ENCODE assay signal across 26 mouse cellular contexts in the genomic region with DNA sequence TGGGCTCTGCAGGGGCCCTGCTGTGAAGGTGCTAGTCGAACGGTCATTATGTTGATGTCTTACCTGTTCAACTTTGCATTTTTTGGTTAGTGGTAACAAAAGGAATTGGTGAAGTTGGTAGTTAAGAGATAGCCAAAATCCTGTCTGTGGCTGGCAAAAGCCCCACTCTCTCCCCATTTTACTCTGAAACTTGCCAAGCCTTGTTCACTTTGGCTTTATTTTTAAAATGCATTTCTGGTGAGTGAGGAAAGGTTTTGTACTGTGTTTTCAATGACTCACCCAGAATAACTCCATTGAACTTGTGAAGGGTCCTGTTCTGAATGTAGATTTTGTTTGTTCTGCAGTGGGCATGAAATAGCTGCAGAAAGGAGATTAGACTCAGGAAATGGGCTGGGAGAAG.
"Had no signal": no experiment of that assay in that cellular context is flagged by ENCODE, and none has a peak within 500 bp of the region (broad histone marks: within the 10 kb centered on the region; RNA-seq: fewer than 3 reads in every experiment).

No protein-coding gene starts in this region.

- H3K36me3 ChIP-seq: heart, embryonic 13.5 days; heart, embryonic 15.5 days; hindbrain, embryonic 13.5 days; hindbrain, embryonic 15.5 days; kidney, embryonic 15.5 days; limb, embryonic 13.5 days; limb, embryonic 15.5 days; liver, embryonic 12.5 days had no signal

- H3K27ac ChIP-seq: heart, adult 2 months; heart, embryonic 13.5 days; heart, embryonic 15.5 days; hindbrain, embryonic 13.5 days; hindbrain, embryonic 15.5 days; hindbrain, postnatal 0 days; kidney, embryonic 15.5 days; kidney, postnatal 0 days; limb, embryonic 13.5 days; limb, embryonic 15.5 days; liver, embryonic 12.5 days had no signal

- H3K4me2 ChIP-seq: heart, embryonic 11.5 days; heart, embryonic 13.5 days; heart, embryonic 15.5 days; hindbrain, embryonic 13.5 days; hindbrain, embryonic 15.5 days; kidney, embryonic 15.5 days; limb, embryonic 13.5 days; limb, embryonic 15.5 days; liver, embryonic 12.5 days had no signal

- H3K27me3 ChIP-seq: heart, embryonic 13.5 days; heart, embryonic 15.5 days; hindbrain, embryonic 13.5 days; hindbrain, embryonic 15.5 days; kidney, embryonic 15.5 days; limb, embryonic 13.5 days; limb, embryonic 15.5 days; liver, embryonic 12.5 days had no signal

- H3K9me3 ChIP-seq: heart, embryonic 13.5 days; heart, embryonic 15.5 days; hindbrain, embryonic 13.5 days; hindbrain, embryonic 15.5 days; kidney, embryonic 15.5 days; limb, embryonic 13.5 days; limb, embryonic 15.5 days; liver, embryonic 12.5 days had no signal

- DNase-seq: gastrocnemius, postnatal 14 days; gastrocnemius, postnatal 36 days; heart, adult 11 months; heart, adult 2 months; heart, postnatal 14 days; heart, postnatal 36 days; kidney, adult 11 months; kidney, adult 2 months; kidney, adult 9 months; kidney, postnatal 14 days; kidney, postnatal 36 days; layer of hippocampus, adult 9-11 months; layer of hippocampus, postnatal 36 days; left cerebral cortex, postnatal 4 days had no signal

- ATAC-seq: hindbrain, postnatal 0 days; intestine, embryonic 16.5 days; liver, embryonic 12.5 days had no signal

- H3K4me3 ChIP-seq: heart, adult 2 months; heart, embryonic 13.5 days; heart, embryonic 15.5 days; hindbrain, embryonic 13.5 days; hindbrain, embryonic 15.5 days; kidney, embryonic 15.5 days; limb, embryonic 13.5 days; limb, embryonic 15.5 days; liver, embryonic 12.5 days had no signal

- H3K9ac ChIP-seq: heart, embryonic 13.5 days; heart, embryonic 15.5 days; hindbrain, embryonic 13.5 days; hindbrain, embryonic 15.5 days; kidney, embryonic 15.5 days; limb, embryonic 13.5 days; limb, embryonic 15.5 days; liver, embryonic 12.5 days had no signal

- H3K4me1 ChIP-seq: heart, embryonic 15.5 days; hindbrain, embryonic 13.5 days; hindbrain, embryonic 15.5 days; kidney, embryonic 15.5 days; limb, embryonic 13.5 days; limb, embryonic 15.5 days had no signal
